Mouse (Mus musculus) liver, postnatal 0 days (tissue): ENCODE results near the gene Rab5if. TPM values are rescaled to one million over a fixed set of nuclear protein-coding genes. Genes with fewer than 3 reads are reported as not detected.
A peak's percentile ranks its signal among the peaks of the same experiment; 100 is the strongest.
"Not testable (repeated sequence)": the region's sequence is repeated elsewhere in the genome, so short reads cannot be mapped to it uniquely, and the experiment has no call there.

Experiments used
- ATAC-seq: fragments of 200-750 bp; cut with Nextera tagmentation; 2 replicates; pipeline ENCODE4 v1.8.0; 2017; ENCODE audit warnings: mild to moderate bottlenecking, moderate library complexity
- DNase-seq: peaks from one replicate; pipeline ENCODE4 v3.0.0-alpha.2; 2016
- H3K27ac ChIP-seq: fragments of 300-500 bp; sonication (generic); 2 replicates; pipeline ENCODE4 v1.5.1; 2014; ENCODE audit warnings: antibody characterized with exemption, moderate library complexity, mild to moderate bottlenecking, low read depth
- H3K27me3 ChIP-seq: fragments of 300-500 bp; sonication (generic); 2 replicates; pipeline ENCODE4 v1.6.1; 2014; ENCODE audit warnings: low read length, control low read depth, mixed read lengths; ENCODE audit not compliant: insufficient read depth
- H3K36me3 ChIP-seq: fragments of 300-500 bp; sonication (generic); replicated peaks from 2 replicates; pipeline ENCODE4 v1.6.1; 2014; ENCODE audit warnings: mild to moderate bottlenecking, control low read depth, low read length, moderate library complexity, mixed read lengths; ENCODE audit not compliant: insufficient read depth
- H3K4me1 ChIP-seq: fragments of 300-500 bp; sonication (generic); 2 replicates; pipeline ENCODE4 v1.6.1; 2014; ENCODE audit warnings: antibody characterized with exemption, mild to moderate bottlenecking, control low read depth; ENCODE audit not compliant: insufficient read depth
- H3K4me2 ChIP-seq: fragments of 300-500 bp; sonication (generic); 2 replicates; pipeline ENCODE4 v1.6.1; 2014; ENCODE audit warnings: low read depth, mild to moderate bottlenecking, low read length, moderate library complexity, mixed read lengths
- H3K4me3 ChIP-seq: fragments of 300-500 bp; sonication (generic); 2 replicates; pipeline ENCODE4 v1.5.1; 2014; ENCODE audit warnings: low read depth, low read length
- H3K9ac ChIP-seq: fragments of 300-500 bp; sonication (generic); replicated peaks from 2 replicates; pipeline ENCODE4 v1.6.1; 2014; ENCODE audit warnings: mild to moderate bottlenecking, moderate library complexity
- H3K9me3 ChIP-seq: fragments of 300-500 bp; sonication (generic); 2 replicates; pipeline ENCODE4 v1.6.1; 2016; ENCODE audit warnings: mild to moderate bottlenecking, control low read depth, low read length, mixed read lengths
- CTCF ChIP-seq: sonication (generic); IDR thresholded peaks from 2 replicates; pipeline ENCODE4 v1.5.1; 2016; ENCODE audit warnings: antibody characterized with exemption, low read depth
- EP300 ChIP-seq: IDR thresholded peaks from 2 replicates; pipeline ENCODE4 v1.6.1; 2016; ENCODE audit warnings: antibody characterized with exemption, low read depth, mild to moderate bottlenecking
- WGBS: fragments of 180-500 bp; shearing (Covaris S2); extraction: QIAGEN DNeasy Blood & Tissue Kit; methylation state at CpG from one replicate; pipeline ENCODE4 v1.1.7; 2014; ENCODE audit not compliant: insufficient replicate concordance; 5-methylcytosine and 5-hydroxymethylcytosine counted together
- polyA plus RNA-seq: library from polyadenylated mRNA; unstranded; fragments of >200 nt; fragmentation: Nextera tagmentation; extraction: Ambion mirVana; gene quantifications from 2 replicates; pipeline ENCODE4 v1.2.1, GENCODE M21; 2015

The Rab5if gene
- 190 and 216 TPM in 2 replicates for polyA plus RNA-seq

DNA sequence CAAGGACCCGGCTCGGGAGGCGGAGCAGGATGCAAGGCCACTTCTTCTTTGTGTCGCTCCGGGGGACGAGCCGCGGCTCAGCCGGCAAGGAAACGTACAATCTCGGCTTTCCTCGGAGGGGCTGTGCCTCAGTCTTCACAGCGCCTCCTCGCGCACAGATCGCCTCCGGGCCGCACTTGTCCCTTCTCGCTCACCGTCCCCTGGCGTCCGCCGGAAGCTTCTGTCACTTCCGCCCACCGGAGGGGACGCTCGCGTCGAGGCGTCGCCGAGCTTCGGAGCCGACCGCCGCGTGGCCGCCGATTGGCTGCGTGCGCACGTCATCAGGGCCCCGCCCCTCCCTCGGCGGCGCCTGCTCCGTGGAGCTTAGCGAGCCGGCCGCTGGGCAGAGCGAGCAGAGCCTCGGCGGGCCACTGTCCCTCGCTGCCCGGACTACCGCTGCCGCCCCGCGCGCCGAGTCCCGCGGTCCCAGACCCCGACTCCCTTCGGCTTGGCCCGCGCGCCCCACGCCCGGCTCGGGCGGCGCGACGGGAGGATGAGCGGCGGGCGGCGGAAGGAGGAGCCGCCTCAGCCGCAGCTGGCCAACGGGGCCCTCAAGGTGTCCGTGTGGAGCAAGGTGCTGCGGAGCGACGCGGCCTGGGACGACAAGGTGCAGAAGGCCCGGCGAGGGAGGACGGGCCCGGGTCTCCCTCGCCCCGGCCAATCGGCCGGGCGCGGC is at the start of gene Rab5if:
TSS of gene Rab5if (plus strand) at position 357 of the 715 bp plus-strand sequence.
- Histone ChIP-seq H3K27me3 (no peaks in the 10 kb centered on the region), H3K4me2 (peak within 1 kb of the TSS; percentile 86), H3K4me1 (peaks cover 26% of the 10 kb centered on the region), H3K27ac (peak within 1 kb of the TSS; percentile 94), H3K36me3 (peaks cover 35% of the 10 kb centered on the region), H3K9ac (peak within 1 kb of the TSS; percentile 97), H3K9me3 (no peaks in the 10 kb centered on the region), H3K4me3 (peak within 1 kb of the TSS; percentile 92)
- peak; percentile 98 for DNase-seq
- peak; percentile 93 for ATAC-seq
- WGBS, result under 1% methylated on average over 68 of the region's 98 CpGs
- TF ChIP-seq EP300, result peak; percentile 42; the same call in 1 of the 2 replicates
- TF ChIP-seq CTCF, result peak; percentile 92

DNA sequence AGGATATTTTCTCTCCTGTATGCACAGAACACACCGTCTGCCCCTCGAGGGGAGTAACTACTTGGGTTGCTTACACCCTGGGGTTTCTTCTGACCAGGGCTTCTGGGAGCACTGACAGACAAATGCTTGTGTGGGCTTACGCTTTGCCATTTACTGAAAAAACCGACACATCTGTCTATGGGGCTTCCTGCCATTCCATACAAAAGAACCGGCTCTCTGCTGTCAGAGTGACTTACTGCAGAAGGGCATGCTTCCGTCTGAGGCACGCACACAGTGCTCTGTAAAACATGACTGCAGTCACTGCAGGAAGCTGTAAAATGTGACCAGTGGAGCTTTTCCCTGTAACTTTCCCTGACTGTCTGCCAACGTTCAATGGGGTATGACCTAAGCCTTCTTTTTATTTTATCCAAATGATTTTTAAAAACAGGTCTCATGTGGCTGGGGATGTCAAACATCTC is 48.6 kb upstream of the Rab5if start:
- no peaks in the 10 kb centered on the region for H3K4me1 ChIP-seq
- TF ChIP-seq CTCF (no peak), EP300 (no peak)

DNA sequence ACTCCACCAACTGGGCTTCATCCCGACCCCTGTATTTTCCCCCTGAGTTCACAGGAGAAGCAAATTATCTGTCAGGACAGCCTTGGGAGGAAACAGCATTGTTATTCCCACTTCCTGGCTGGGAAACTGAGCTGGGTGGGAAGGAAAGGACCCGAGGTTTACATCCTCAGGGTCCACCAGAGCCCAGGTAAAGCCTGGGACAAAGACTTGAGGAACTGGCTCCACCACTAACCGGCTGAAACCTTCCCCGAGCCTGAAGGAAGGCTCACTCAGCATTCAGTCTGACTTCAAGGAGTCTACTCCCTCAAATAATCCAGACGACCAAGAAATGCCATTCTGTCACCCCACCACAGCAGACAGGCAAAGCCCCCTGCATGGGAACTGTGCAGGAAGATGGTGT is 48.0 kb upstream of the Rab5if start:
- ATAC-seq (no peak), DNase-seq (no peak)
- no peaks in the 10 kb centered on the region for H3K36me3 ChIP-seq
- H3K9me3 ChIP-seq, result no peaks in the 10 kb centered on the region
- no peaks in the 10 kb centered on the region for H3K27me3 ChIP-seq
- no peaks in the 10 kb centered on the region for H3K4me1 ChIP-seq
- no peak overlapping the region for H3K27ac ChIP-seq
- H3K4me2 ChIP-seq, result no peak overlapping the region
- 31% methylated on average over 5 of the region's 5 CpGs for WGBS
- H3K4me3 ChIP-seq, result no peak overlapping the region
- no peak overlapping the region for H3K9ac ChIP-seq
- no peak for TF ChIP-seq CTCF
- TF ChIP-seq EP300, result no peak

More for the DNA sequence above, 48.6 kb upstream of the Rab5if start:
- no peak overlapping the region for H3K4me3 ChIP-seq
- H3K27ac ChIP-seq, result no peak overlapping the region; the same call in 1 of the 2 replicates
- H3K4me2 ChIP-seq, result no peak overlapping the region
- H3K36me3 ChIP-seq, result no peaks in the 10 kb centered on the region
- no peaks in the 10 kb centered on the region for H3K27me3 ChIP-seq
- H3K9me3 ChIP-seq, result no peaks in the 10 kb centered on the region
- H3K9ac ChIP-seq, result no peak overlapping the region
- DNase-seq, result no peak
- no peak for ATAC-seq
- 31% methylated on average over 8 of the region's 8 CpGs for WGBS

DNA sequence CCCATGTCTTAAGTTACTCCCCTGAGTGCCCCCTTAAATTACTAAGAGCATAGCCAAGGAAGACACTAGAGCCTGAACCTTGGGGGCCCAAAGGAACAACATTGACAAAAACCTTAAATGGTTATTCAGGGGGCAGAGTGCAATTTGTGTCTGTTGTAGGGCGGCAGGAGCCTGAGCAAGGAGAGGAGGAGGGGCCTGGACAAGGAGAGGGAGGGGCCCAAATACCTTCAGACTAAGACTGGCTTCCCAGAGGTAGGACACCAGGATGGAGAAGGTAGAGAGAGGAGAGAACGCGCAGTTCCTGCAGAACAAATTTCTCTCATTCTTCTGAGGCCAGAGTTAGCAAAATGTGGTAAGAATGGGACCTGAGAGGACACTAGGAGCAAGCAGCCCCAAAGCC is 47.5 kb upstream of the Rab5if start:
- DNase-seq, result no peak
- no peak overlapping the region for H3K9ac ChIP-seq
- no peak overlapping the region for H3K27ac ChIP-seq

DNA sequence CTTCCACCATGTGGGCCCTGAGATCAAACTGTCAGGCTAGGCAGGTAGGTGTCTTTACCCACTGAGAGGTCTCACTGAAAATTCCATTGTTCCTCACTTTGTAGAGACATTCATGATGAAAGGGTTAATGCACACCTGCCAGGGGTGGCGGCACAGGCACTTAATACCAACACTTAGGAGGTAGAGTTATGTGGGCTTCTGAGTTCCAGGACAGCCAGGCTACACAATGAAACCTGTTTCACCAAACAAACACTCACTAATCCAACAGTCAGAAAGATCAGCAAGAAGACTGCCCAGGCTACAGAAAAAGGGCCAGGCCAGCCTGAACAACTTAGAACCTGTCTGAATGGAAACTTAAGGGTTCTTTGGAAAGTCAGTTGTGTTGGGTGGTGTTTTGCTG is 46.8 kb upstream of the Rab5if start:
- H3K27ac ChIP-seq, result no peak overlapping the region
- H3K9me3 ChIP-seq, result no peaks in the 10 kb centered on the region
- no peak overlapping the region for H3K4me3 ChIP-seq
- DNase-seq (no peak), ATAC-seq (no peak)
- no peak overlapping the region for H3K9ac ChIP-seq
- H3K36me3 ChIP-seq, result no peaks in the 10 kb centered on the region
- H3K4me1 ChIP-seq, result no peaks in the 10 kb centered on the region
- H3K4me2 ChIP-seq, result no peak overlapping the region
- 83% methylated on average over 1 of the region's 1 CpGs for WGBS
- TF ChIP-seq EP300 (no peak), CTCF (no peak)
- H3K27me3 ChIP-seq, result no peaks in the 10 kb centered on the region

More for the DNA sequence above, 47.5 kb upstream of the Rab5if start:
- 73% methylated on average over 3 of the region's 3 CpGs for WGBS
- no peak for TF ChIP-seq EP300
- no peak for TF ChIP-seq CTCF
- no peak overlapping the region for H3K4me3 ChIP-seq
- H3K4me2 ChIP-seq, result no peak overlapping the region
- H3K4me1 ChIP-seq, result no peaks in the 10 kb centered on the region
- no peak for ATAC-seq
- no peaks in the 10 kb centered on the region for H3K9me3 ChIP-seq
- H3K36me3 ChIP-seq, result no peaks in the 10 kb centered on the region
- no peaks in the 10 kb centered on the region for H3K27me3 ChIP-seq

DNA sequence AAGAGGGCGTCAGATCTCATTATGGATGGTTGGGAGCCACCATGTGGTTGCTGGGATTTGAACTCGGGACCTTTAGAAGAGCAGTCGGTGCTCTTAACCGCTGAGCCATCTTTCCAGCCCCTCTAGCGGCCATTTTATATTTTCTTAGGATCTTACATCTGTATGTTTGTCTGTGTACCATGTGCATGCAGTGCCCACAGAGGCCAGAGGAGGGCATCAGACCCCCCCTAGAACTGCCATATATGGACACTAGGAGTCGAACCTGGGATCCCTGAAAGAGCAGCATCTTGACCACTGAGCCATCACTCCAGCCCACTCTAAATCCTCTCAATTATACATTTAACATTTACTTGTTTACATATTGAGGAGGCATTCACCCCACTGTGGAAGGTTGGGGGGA is 37.8 kb upstream of the Rab5if start:
- WGBS, result 82% methylated on average over 6 of the region's 6 CpGs
- ATAC-seq, H3K9ac ChIP-seq: not testable (repeated sequence)

More for the DNA sequence above, 37.8 kb upstream of the Rab5if start:
- not testable (repeated sequence) for H3K27ac ChIP-seq, DNase-seq, H3K4me3 ChIP-seq, H3K36me3 ChIP-seq, H3K27me3 ChIP-seq, H3K4me1 ChIP-seq, H3K4me2 ChIP-seq, H3K9me3 ChIP-seq
- TF ChIP-seq CTCF, result 0 out of 2 replicates have a peak, but pooled peaks have one; percentile 12
